Mouse (Mus musculus) intestine, embryonic 14.5 days (tissue): ENCODE data around the gene D17Wsu92e. TPM values are rescaled to one million over a fixed set of nuclear protein-coding genes. Genes with fewer than 3 reads are reported as not detected.

Source experiments
- ATAC-seq: fragments of 200-750 bp; cut with Nextera tagmentation; replicated peaks from 2 replicates; pipeline ENCODE4 v1.8.0; 2017; ENCODE audit warnings: low read depth, moderate number of reproducible peaks, moderate TSS enrichment, moderate library complexity; ENCODE audit not compliant: low FRiP score, low TSS enrichment
- DNase-seq: peaks from one replicate; pipeline ENCODE4 v3.0.0-alpha.2; 2018; ENCODE audit warnings: low spot score
- H3K27ac ChIP-seq: fragments of 300-500 bp; sonication (generic); 2 replicates; pipeline ENCODE4 v1.5.1; 2014; ENCODE audit warnings: low read depth, mild to moderate bottlenecking, control low read depth
- H3K27me3 ChIP-seq: fragments of 300-500 bp; sonication (generic); replicated peaks from 2 replicates; pipeline ENCODE4 v1.6.1; 2014; ENCODE audit warnings: low read length, control low read depth; ENCODE audit not compliant: control insufficient read depth, insufficient read depth
- H3K36me3 ChIP-seq: fragments of 300-500 bp; sonication (generic); 2 replicates; pipeline ENCODE4 v1.6.1; 2014; ENCODE audit warnings: low read length, control low read depth; ENCODE audit not compliant: control insufficient read depth, insufficient read depth
- H3K4me1 ChIP-seq: fragments of 300-500 bp; sonication (generic); replicated peaks from 2 replicates; pipeline ENCODE4 v1.6.1; 2014; ENCODE audit warnings: low read length, control low read depth, mixed read lengths; ENCODE audit not compliant: control insufficient read depth, insufficient read depth
- H3K4me2 ChIP-seq: fragments of 300-500 bp; sonication (generic); 2 replicates; pipeline ENCODE4 v1.6.1; 2014; ENCODE audit warnings: low read length
- H3K4me3 ChIP-seq: fragments of 300-500 bp; sonication (generic); 2 replicates; pipeline ENCODE4 v1.5.1; 2014; ENCODE audit warnings: low read depth, low read length, control low read depth, mixed read lengths
- H3K9ac ChIP-seq: fragments of 300-500 bp; sonication (generic); 2 replicates; pipeline ENCODE4 v1.6.1; 2014; ENCODE audit warnings: mild to moderate bottlenecking, low read length
- H3K9me3 ChIP-seq: fragments of 300-500 bp; sonication (generic); 2 replicates; pipeline ENCODE4 v1.6.1; 2016; ENCODE audit warnings: low read length, control low read depth; ENCODE audit not compliant: control insufficient read depth
- WGBS: fragments of 180-500 bp; shearing (Covaris S2); extraction: QIAGEN DNeasy Blood & Tissue Kit; methylation state at CpG from one replicate; pipeline ENCODE4 v1.1.7; 2014; 5-methylcytosine and 5-hydroxymethylcytosine counted together
- polyA plus RNA-seq: library from polyadenylated mRNA; unstranded; fragments of >200 nt; fragmentation: Nextera tagmentation; extraction: Ambion mirVana; gene quantifications from 2 replicates; pipeline ENCODE4 v1.2.1, GENCODE M21; 2014

The D17Wsu92e gene
- polyA plus RNA-seq, 1 experiment from 2014 or later: 23.4 TPM

GRCm38 (mm10) chr17:27768817-27769542, 51.5 kb downstream of the D17Wsu92e start:
- DNase-seq (peak; percentile 86), ATAC-seq (no peak; the same call in 1 of the 2 replicates)
- H3K4me2 ChIP-seq: no peak overlapping the region
- no peaks in the 10 kb centered on the region for H3K4me1 ChIP-seq
- WGBS: 61% methylated on average over 8 of the region's 8 CpGs
- no peaks in the 10 kb centered on the region for H3K27me3 ChIP-seq
- H3K4me3 ChIP-seq: no peak overlapping the region
- no peak overlapping the region for H3K9ac ChIP-seq
- peaks cover 6% of the 10 kb centered on the region for H3K9me3 ChIP-seq
- no peak overlapping the region for H3K27ac ChIP-seq
- H3K36me3 ChIP-seq: peaks cover 45% of the 10 kb centered on the region

- no peak for DNase-seq
- Histone ChIP-seq H3K4me2 (no peak overlapping the region), H3K9ac (no peak overlapping the region), H3K36me3 (peaks cover 53% of the 10 kb centered on the region), H3K9me3 (peaks cover 6% of the 10 kb centered on the region), H3K27ac (no peak overlapping the region), H3K4me1 (no peaks in the 10 kb centered on the region), H3K27me3 (no peaks in the 10 kb centered on the region), H3K4me3 (no peak overlapping the region)
- WGBS: 91% methylated on average over 12 of the region's 12 CpGs
- no peak for ATAC-seq
Measured at GRCm38 (mm10) chr17:27767543-27767942, 52.9 kb downstream of the D17Wsu92e start.

GRCm38 (mm10) chr17:27767120-27767519, 53.3 kb downstream of the D17Wsu92e start:
- Histone ChIP-seq H3K4me3 (no peak overlapping the region), H3K27me3 (no peaks in the 10 kb centered on the region), H3K4me2 (no peak overlapping the region), H3K9me3 (peaks cover 6% of the 10 kb centered on the region), H3K4me1 (0 out of 2 replicates have a peak, but pooled peaks cover 1% of the 10 kb centered on the region), H3K36me3 (peaks cover 52% of the 10 kb centered on the region), H3K9ac (no peak overlapping the region), H3K27ac (no peak overlapping the region)
- 88% methylated on average over 5 of the region's 5 CpGs for WGBS
- ATAC-seq (no peak), DNase-seq (no peak)

GRCm38 (mm10) chr17:27765066-27765465, 55.4 kb downstream of the D17Wsu92e start:
- H3K27me3 ChIP-seq: no peaks in the 10 kb centered on the region
- no peak overlapping the region for H3K4me3 ChIP-seq
- no peak overlapping the region for H3K9ac ChIP-seq
- peaks cover 6% of the 10 kb centered on the region for H3K9me3 ChIP-seq
- H3K27ac ChIP-seq: no peak overlapping the region
- DNase-seq (no peak), ATAC-seq (no peak)
- H3K36me3 ChIP-seq: peaks cover 49% of the 10 kb centered on the region
- H3K4me2 ChIP-seq: no peak overlapping the region
- WGBS: 94% methylated on average over 6 of the region's 6 CpGs
- peaks cover 6% of the 10 kb centered on the region; the same call in 1 of the 2 replicates for H3K4me1 ChIP-seq

GRCm38 (mm10) chr17:27764453-27764852, 56.0 kb downstream of the D17Wsu92e start:
- WGBS: 85% methylated on average over 2 of the region's 2 CpGs
- Histone ChIP-seq H3K9ac (no peak overlapping the region), H3K4me1 (peaks cover 6% of the 10 kb centered on the region; the same call in 1 of the 2 replicates), H3K27me3 (no peaks in the 10 kb centered on the region), H3K36me3 (peaks cover 49% of the 10 kb centered on the region), H3K4me2 (no peak overlapping the region), H3K9me3 (peaks cover 6% of the 10 kb centered on the region), H3K27ac (no peak overlapping the region), H3K4me3 (no peak overlapping the region)
- DNase-seq: no peak
- no peak for ATAC-seq

- 93% methylated on average over 11 of the region's 11 CpGs for WGBS
- Histone ChIP-seq H3K27ac (no peak overlapping the region), H3K4me3 (no peak overlapping the region), H3K4me1 (peaks cover 9% of the 10 kb centered on the region), H3K36me3 (peaks cover 45% of the 10 kb centered on the region), H3K27me3 (no peaks in the 10 kb centered on the region), H3K9ac (no peak overlapping the region), H3K9me3 (peaks cover 6% of the 10 kb centered on the region), H3K4me2 (no peak overlapping the region)
- DNase-seq: no peak
- ATAC-seq: no peak
Measured at GRCm38 (mm10) chr17:27762884-27763283, 57.6 kb downstream of the D17Wsu92e start.

- peak; percentile 81 for DNase-seq
- Histone ChIP-seq H3K27ac (no peak overlapping the region), H3K9me3 (peaks cover 6% of the 10 kb centered on the region), H3K4me3 (no peak overlapping the region), H3K27me3 (no peaks in the 10 kb centered on the region), H3K36me3 (peaks cover 37% of the 10 kb centered on the region), H3K4me1 (peaks cover 9% of the 10 kb centered on the region), H3K9ac (no peak overlapping the region), H3K4me2 (no peak overlapping the region)
- peak; percentile 59; the same call in 1 of the 2 replicates for ATAC-seq
- WGBS: 36% methylated on average over 9 of the region's 9 CpGs
Measured at GRCm38 (mm10) chr17:27761639-27762336, 58.7 kb downstream of the D17Wsu92e start.

- WGBS: 78% methylated on average over 6 of the region's 6 CpGs
- Histone ChIP-seq H3K27ac (no peak overlapping the region), H3K4me2 (no peak overlapping the region), H3K4me3 (no peak overlapping the region), H3K36me3 (peaks cover 23% of the 10 kb centered on the region), H3K9ac (no peak overlapping the region), H3K4me1 (peaks cover 9% of the 10 kb centered on the region), H3K27me3 (no peaks in the 10 kb centered on the region), H3K9me3 (peaks cover 6% of the 10 kb centered on the region)
- DNase-seq (no peak), ATAC-seq (no peak)
Measured at GRCm38 (mm10) chr17:27760169-27760568, 60.3 kb downstream of the D17Wsu92e start.
